ENCODE assay signal across 8 mouse cellular contexts in genomic region chr14:56885986-56886593, GRCm38 (mm10). TPM values are rescaled to one million over a fixed set of nuclear protein-coding genes. Genes with fewer than 3 reads are reported as not detected.
A peak's percentile ranks its signal among the peaks of the same experiment; 100 is the strongest.
DNase-seq lines count a peak whose midpoint lies in the region; ATAC-seq and TF ChIP-seq lines count a peak whose summit lies in the region.
"Not testable (repeated sequence)": the region's sequence is repeated elsewhere in the genome, so short reads cannot be mapped to it uniquely, and the experiment has no call there.

No protein-coding gene starts in this region.

- H3K36me3 ChIP-seq in forebrain, embryonic 11.5 days (ENCODE audit: control insufficient read depth, insufficient read depth, low read length); liver, embryonic 15.5 days (replicated peaks); stomach, postnatal 0 days (ENCODE audit: control insufficient read depth, insufficient read depth, low read length): not testable (repeated sequence)
- H3K36me3 ChIP-seq in heart, embryonic 16.5 days (ENCODE audit: control insufficient read depth, insufficient read depth) = peaks cover 11% of the 10 kb centered on the region; the same call in 1 of the 2 replicates
- H3K36me3 ChIP-seq in neural tube, embryonic 12.5 days = peaks cover 14% of the 10 kb centered on the region; the same call in 1 of the 2 replicates

- ATAC-seq in forebrain, embryonic 11.5 days (replicated peaks; ENCODE audit: low FRiP score) = peak; percentile 97
- ATAC-seq in heart, embryonic 16.5 days (replicated peaks; ENCODE audit: extremely low read depth, insufficient read depth, low FRiP score) = peak; percentile 97
- ATAC-seq in liver, embryonic 15.5 days (ENCODE audit: insufficient read depth) = peak; percentile 95
- peak; percentile 95 for ATAC-seq in neural tube, embryonic 12.5 days (ENCODE audit: low FRiP score, low read depth)
- ATAC-seq in stomach, postnatal 0 days (ENCODE audit: low FRiP score, low TSS enrichment) = peak; percentile 98

- H3K9ac ChIP-seq in forebrain, embryonic 11.5 days (ENCODE audit: low read length) = peak overlapping the region; percentile 65
- peak overlapping the region; percentile 82 for H3K9ac ChIP-seq in heart, embryonic 16.5 days (ENCODE audit: low read length)
- peak overlapping the region; percentile 75 for H3K9ac ChIP-seq in liver, embryonic 15.5 days
- peak overlapping the region; percentile 67 for H3K9ac ChIP-seq in neural tube, embryonic 12.5 days
- H3K9ac ChIP-seq in stomach, postnatal 0 days (ENCODE audit: low read length) = peak overlapping the region; percentile 80

- peak overlapping the region; percentile 66 for H3K4me2 ChIP-seq in forebrain, embryonic 11.5 days (ENCODE audit: low read depth, low read length, severe bottlenecking)
- peak overlapping the region; percentile 79 for H3K4me2 ChIP-seq in heart, embryonic 16.5 days (ENCODE audit: low read depth, low read length)
- H3K4me2 ChIP-seq in liver, embryonic 15.5 days = peak overlapping the region; percentile 98
- H3K4me2 ChIP-seq in neural tube, embryonic 12.5 days (replicated peaks) = peak overlapping the region; percentile 71
- H3K4me2 ChIP-seq in stomach, postnatal 0 days (replicated peaks; ENCODE audit: low read depth) = peak overlapping the region; percentile 62

- peak overlapping the region; percentile 77 for H3K27ac ChIP-seq in forebrain, embryonic 11.5 days (ENCODE audit: low read depth, low read length)
- H3K27ac ChIP-seq in heart, embryonic 16.5 days (ENCODE audit: low read length) = peak overlapping the region; percentile 94
- H3K27ac ChIP-seq in liver, embryonic 15.5 days (replicated peaks) = peak overlapping the region; percentile 82
- peak overlapping the region; percentile 66; the same call in 1 of the 2 replicates for H3K27ac ChIP-seq in neural tube, embryonic 12.5 days
- H3K27ac ChIP-seq in stomach, postnatal 0 days (replicated peaks) = peak overlapping the region; percentile 95

- TF ChIP-seq CTCF in stomach, postnatal 0 days (IDR thresholded peaks at IDR 0.05; ENCODE audit: low read depth) = peak; percentile 20; the same call in 1 of the 2 replicates

- TF ChIP-seq EP300 in stomach, postnatal 0 days (optimal IDR thresholded peaks at IDR 0.05) = not testable (repeated sequence)

- not testable (repeated sequence) for H3K27me3 ChIP-seq in forebrain, embryonic 11.5 days (ENCODE audit: control insufficient read depth, insufficient read depth, low read length); heart, embryonic 16.5 days (ENCODE audit: control insufficient read depth, insufficient read depth, low read length); liver, embryonic 15.5 days; neural tube, embryonic 12.5 days (replicated peaks); stomach, postnatal 0 days (ENCODE audit: control insufficient read depth, insufficient read depth, low read length)

- WGBS in forebrain, embryonic 11.5 days = under 1% methylated on average over 30 of the region's 69 CpGs
- WGBS in heart, embryonic 16.5 days = under 1% methylated on average over 31 of the region's 69 CpGs
- under 1% methylated on average over 53 of the region's 69 CpGs for WGBS in liver, embryonic 15.5 days (ENCODE audit: insufficient replicate concordance)
- under 1% methylated on average over 50 of the region's 69 CpGs for WGBS in neural tube, embryonic 12.5 days
- 0% methylated on average over 39 of the region's 69 CpGs for WGBS in stomach, postnatal 0 days

- not testable (repeated sequence) for H3K9me3 ChIP-seq in forebrain, embryonic 11.5 days (ENCODE audit: control insufficient read depth, low read length); heart, embryonic 16.5 days (replicated peaks; ENCODE audit: control insufficient read depth, low read length); liver, embryonic 15.5 days (replicated peaks); neural tube, embryonic 12.5 days; stomach, postnatal 0 days (ENCODE audit: control insufficient read depth, low read length)

- H3K4me3 ChIP-seq in forebrain, embryonic 11.5 days (ENCODE audit: low read depth, low read length) = peak overlapping the region; percentile 44
- peak overlapping the region; percentile 65 for H3K4me3 ChIP-seq in heart, embryonic 16.5 days (ENCODE audit: low read length)
- H3K4me3 ChIP-seq in liver, embryonic 15.5 days (replicated peaks) = peak overlapping the region; percentile 78
- peak overlapping the region; percentile 55 for H3K4me3 ChIP-seq in neural tube, embryonic 12.5 days
- peak overlapping the region; percentile 86 for H3K4me3 ChIP-seq in stomach, postnatal 0 days (ENCODE audit: low read depth, low read length)

- peak; percentile 61 to 69 for DNase-seq in CD8-positive naive resting alpha-beta T cell, adult 2 months (ENCODE audit: low read depth in 2 of 2, low spot score in 2 of 2)
- DNase-seq in c-Kit-positive CD71-positive TER-119-negative erythroid progenitor cells, embryonic 14.5 days (ENCODE audit: low read depth) = peak; percentile 49
- DNase-seq in forebrain, embryonic 11.5 days (ENCODE audit: low spot score) = peak; percentile 94
- peak; percentile 76 to 92 for DNase-seq in kidney, postnatal 36 days
- DNase-seq in stomach, postnatal 0 days (ENCODE audit: low spot score) = peak; percentile 93

- not testable (repeated sequence) for H3K4me1 ChIP-seq in forebrain, embryonic 11.5 days (replicated peaks; ENCODE audit: control insufficient read depth, insufficient read depth, low read length); neural tube, embryonic 12.5 days; stomach, postnatal 0 days (replicated peaks; ENCODE audit: control insufficient read depth, insufficient read depth)
- H3K4me1 ChIP-seq in heart, embryonic 16.5 days (ENCODE audit: control insufficient read depth, insufficient read depth, low read length) = peaks cover 15% of the 10 kb centered on the region
- peaks cover 23% of the 10 kb centered on the region for H3K4me1 ChIP-seq in liver, embryonic 15.5 days (replicated peaks)

RNA-seq across cellular contexts. Expression of gene Zmym2, which starts 0.4 kb away (rescaled TPM):
- 65.3 and 73.3 TPM in 2 replicates for polyA plus RNA-seq in forebrain, embryonic 11.5 days (2014; fragmentation: Nextera tagmentation; extraction: Ambion mirVana)
- 28.5 and 31.0 TPM in 2 replicates for polyA plus RNA-seq in heart, embryonic 16.5 days (2015; fragmentation: Nextera tagmentation; extraction: Ambion mirVana)
- 4.6 and 7.9 TPM in 2 replicates for polyA plus RNA-seq in liver, embryonic 15.5 days (2015; fragmentation: Nextera tagmentation; extraction: Ambion mirVana)
- 75.4 and 79.8 TPM in 2 replicates for polyA plus RNA-seq in neural tube, embryonic 12.5 days (2016; fragmentation: Nextera tagmentation; extraction: Ambion mirVana)
- polyA plus RNA-seq in stomach, postnatal 0 days (2015; fragmentation: Nextera tagmentation; extraction: Ambion mirVana) = 11.1 and 11.3 TPM in 2 replicates

Comparison
In these comparisons a context has a peak if more than half of its experiments do, and no peak if none do; other contexts are left out.
1. Peak in every context shown above with its lines: DNase-seq, ATAC-seq, H3K4me3 ChIP-seq and H3K27ac ChIP-seq.